Mouse (Mus musculus) CD4-positive, CD25-positive, alpha-beta regulatory T cell, adult 4 months (primary cell): ENCODE results near the gene Sptlc2. TPM values are rescaled to one million over a fixed set of nuclear protein-coding genes. Genes with fewer than 3 reads are reported as not detected.
A peak's percentile ranks its signal among the peaks of the same experiment; 100 is the strongest.

Source experiments
- ATAC-seq: one replicate; pipeline ENCODE4 v1.8.0; 2017
- polyA plus RNA-seq, 2 experiments: library from polyadenylated mRNA; unstranded; fragments of 100-300 nt; shearing (Covaris generic); gene quantifications; one replicate each; pipeline ENCODE4 v1.2.1; 2017

Gene Sptlc2
- 10 to 100 TPM; 56.8 to 71.9 TPM for polyA plus RNA-seq

- ATAC-seq: peak; percentile 97
These were observed at the start of gene Sptlc2 for GRCm38 (mm10) chr12:87388122-87388774. Sptlc2 (minus strand) TSS chr12:87388355.

GRCm38 (mm10) chr12:87428885-87429284 is 40.7 kb upstream of the Sptlc2 start:
- ATAC-seq: no peak

- ATAC-seq: no peak
These were observed 40.1 kb upstream of the Sptlc2 start for GRCm38 (mm10) chr12:87428295-87428694.

- no peak for ATAC-seq
These were observed 38.3 kb upstream of the Sptlc2 start for GRCm38 (mm10) chr12:87426354-87427031.

- ATAC-seq: no peak
These were observed 36.4 kb upstream of the Sptlc2 start for GRCm38 (mm10) chr12:87424516-87424915.

GRCm38 (mm10) chr12:87423700-87424099 is 35.5 kb upstream of the Sptlc2 start:
- ATAC-seq: no peak

- no peak for ATAC-seq
These were observed 33.8 kb upstream of the Sptlc2 start for GRCm38 (mm10) chr12:87421708-87422507.

- ATAC-seq: no peak
These were observed 31.9 kb upstream of the Sptlc2 start for GRCm38 (mm10) chr12:87419974-87420485.

GRCm38 (mm10) chr12:87418921-87419320 is 30.8 kb upstream of the Sptlc2 start:
- no peak for ATAC-seq

GRCm38 (mm10) chr12:87416690-87417089 is 28.5 kb upstream of the Sptlc2 start:
- peak; percentile 88 for ATAC-seq

- no peak for ATAC-seq
These were observed 27.2 kb upstream of the Sptlc2 start for GRCm38 (mm10) chr12:87415358-87415757.

- ATAC-seq: peak; percentile 75
These were observed 25.1 kb upstream of the Sptlc2 start for GRCm38 (mm10) chr12:87413179-87413790.

GRCm38 (mm10) chr12:87410999-87411398 is 22.8 kb upstream of the Sptlc2 start:
- no peak for ATAC-seq

- ATAC-seq: no peak
These were observed 21.0 kb upstream of the Sptlc2 start for GRCm38 (mm10) chr12:87409123-87409522.

- no peak for ATAC-seq
These were observed 19.9 kb upstream of the Sptlc2 start for GRCm38 (mm10) chr12:87407869-87408605.

- no peak for ATAC-seq
These were observed 17.6 kb upstream of the Sptlc2 start for GRCm38 (mm10) chr12:87405721-87406120.

GRCm38 (mm10) chr12:87405165-87405564 is 17.0 kb upstream of the Sptlc2 start:
- ATAC-seq: no peak

GRCm38 (mm10) chr12:87401883-87402282 is 13.7 kb upstream of the Sptlc2 start:
- ATAC-seq: no peak

GRCm38 (mm10) chr12:87399119-87399819 is 11.1 kb upstream of the Sptlc2 start:
- no peak for ATAC-seq

GRCm38 (mm10) chr12:87397811-87398417 is 9.8 kb upstream of the Sptlc2 start:
- ATAC-seq: no peak

- ATAC-seq: no peak
These were observed 9.0 kb upstream of the Sptlc2 start for GRCm38 (mm10) chr12:87397126-87397525.
